Mouse (Mus musculus): Measurements from ENCODE around the gene Gpr37. TPM values are rescaled to one million over a fixed set of nuclear protein-coding genes. Genes with fewer than 3 reads are reported as not detected.

Gpr37 gene
- not detected for polyA plus RNA-seq (2012; fragmentation: generic; extraction: Trizol)

DNA sequence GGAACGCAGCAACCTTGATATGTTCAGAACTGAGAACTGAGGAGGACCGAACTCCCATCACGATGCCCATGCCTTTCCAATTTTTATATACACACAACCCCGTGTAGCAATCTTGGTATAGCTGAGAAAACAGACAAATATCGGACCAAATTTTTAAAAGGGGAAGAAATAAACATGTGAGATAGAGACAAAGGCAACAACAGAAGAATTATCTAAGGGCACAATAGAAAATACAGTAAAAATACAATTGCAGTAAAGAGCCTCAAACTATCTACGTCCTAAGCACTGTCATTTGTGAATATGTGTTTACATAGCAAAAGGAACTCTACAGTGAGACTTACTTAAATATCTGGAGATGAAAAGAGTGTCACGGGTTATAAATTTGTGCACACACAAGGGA is at the start of gene Gpr37:
Gene Gpr37 (minus strand): TSS at position 101 of the 400 bp plus-strand sequence.

Other genes starting within 250 kb of the Gpr37 start
- 1 to 10 TPM in 1 of 2 experiments, under 1 TPM in 1; 0.56 to 4.6 TPM for gene Pot1a, start 118.5 kb upstream of the Gpr37 start, polyA plus RNA-seq (2012; fragmentation: generic; extraction: Trizol)

Data from C3H10T1/2 (cell line).